Mouse (Mus musculus): ENCODE measurements at regions not wholly inside any gene's neighbourhood (a gene's known extent, or its start where the extent isn't known, plus 50 kb on each side); places are given as distances from the start of the nearest gene placed in this dataset.
A peak's percentile ranks its signal among the peaks of the same experiment; 100 is the strongest.
"Not testable (repeated sequence)": the region's sequence is repeated elsewhere in the genome, so short reads cannot be mapped to it uniquely, and the experiment has no call there.

GRCm38 (mm10) chr13:5920422-5920821, 59.1 kb downstream of the Klf6 start:
- 63% methylated on average over 3 of the region's 3 CpGs for WGBS
- no peak overlapping the region for H3K9ac ChIP-seq (replicated peaks; ENCODE audit: low read depth, low read length)
- ATAC-seq: no peak
- H3K36me3 ChIP-seq (ENCODE audit: control insufficient read depth, insufficient read depth): no peaks in the 10 kb centered on the region
- no peaks in the 10 kb centered on the region for H3K9me3 ChIP-seq (ENCODE audit: control insufficient read depth, low read length)
- no peak overlapping the region for H3K4me2 ChIP-seq (ENCODE audit: low read length)
- H3K27ac ChIP-seq (ENCODE audit: low read length): no peak overlapping the region
- H3K4me3 ChIP-seq (replicated peaks; ENCODE audit: low read length): no peak overlapping the region
- no peaks in the 10 kb centered on the region for H3K27me3 ChIP-seq (replicated peaks; ENCODE audit: control insufficient read depth, insufficient read depth, low read length)
- no peaks in the 10 kb centered on the region for H3K4me1 ChIP-seq (replicated peaks; ENCODE audit: control insufficient read depth, insufficient read depth, low read length)

- 91% methylated on average over 2 of the region's 2 CpGs for whole genome bisulfite sequencing
- ATAC-seq: no peak
Observed at GRCm38 (mm10) chr13:5931433-5931832, 70.2 kb downstream of the Klf6 start.

GRCm38 (mm10) chr13:5937436-5937835, 76.2 kb downstream of the Klf6 start:
- no peak overlapping the region for H3K4me3 ChIP-seq (replicated peaks; ENCODE audit: low read length)
- no peaks in the 10 kb centered on the region for H3K27me3 ChIP-seq (replicated peaks; ENCODE audit: control insufficient read depth, insufficient read depth, low read length)
- H3K9me3 ChIP-seq (ENCODE audit: control insufficient read depth, low read length): no peaks in the 10 kb centered on the region
- no peak overlapping the region for H3K9ac ChIP-seq (replicated peaks; ENCODE audit: low read depth, low read length)
- no peak overlapping the region for H3K4me2 ChIP-seq (ENCODE audit: low read length)
- ATAC-seq: no peak
- 92% methylated on average over 2 of the region's 2 CpGs for WGBS
- no peaks in the 10 kb centered on the region for H3K36me3 ChIP-seq (ENCODE audit: control insufficient read depth, insufficient read depth)
- no peak overlapping the region for H3K27ac ChIP-seq (ENCODE audit: low read length)
- no peaks in the 10 kb centered on the region for H3K4me1 ChIP-seq (replicated peaks; ENCODE audit: control insufficient read depth, insufficient read depth, low read length)

More at GRCm38 (mm10) chr13:5931433-5931832, 70.2 kb downstream of the Klf6 start:
- Histone ChIP-seq H3K9me3 (ENCODE audit: control insufficient read depth, low read length) (no peaks in the 10 kb centered on the region), H3K4me3 (replicated peaks; ENCODE audit: low read length) (no peak overlapping the region), H3K9ac (replicated peaks; ENCODE audit: low read depth, low read length) (no peak overlapping the region), H3K4me2 (ENCODE audit: low read length) (no peak overlapping the region), H3K36me3 (ENCODE audit: control insufficient read depth, insufficient read depth) (no peaks in the 10 kb centered on the region), H3K27ac (ENCODE audit: low read length) (no peak overlapping the region), H3K27me3 (replicated peaks; ENCODE audit: control insufficient read depth, insufficient read depth, low read length) (no peaks in the 10 kb centered on the region), H3K4me1 (replicated peaks; ENCODE audit: control insufficient read depth, insufficient read depth, low read length) (no peaks in the 10 kb centered on the region)

- H3K4me2 ChIP-seq (ENCODE audit: low read length): no peak overlapping the region
Observed at GRCm38 (mm10) chr13:5937970-5938369, 76.7 kb downstream of the Klf6 start.

GRCm38 (mm10) chr13:5939368-5939767, 78.1 kb downstream of the Klf6 start:
- Histone ChIP-seq H3K4me3 (replicated peaks; ENCODE audit: low read length) (no peak overlapping the region), H3K9ac (replicated peaks; ENCODE audit: low read depth, low read length) (no peak overlapping the region), H3K27ac (ENCODE audit: low read length) (no peak overlapping the region), H3K27me3 (replicated peaks; ENCODE audit: control insufficient read depth, insufficient read depth, low read length) (no peaks in the 10 kb centered on the region), H3K36me3 (ENCODE audit: control insufficient read depth, insufficient read depth) (no peaks in the 10 kb centered on the region), H3K9me3 (ENCODE audit: control insufficient read depth, low read length) (no peaks in the 10 kb centered on the region), H3K4me1 (replicated peaks; ENCODE audit: control insufficient read depth, insufficient read depth, low read length) (no peaks in the 10 kb centered on the region), H3K4me2 (ENCODE audit: low read length) (no peak overlapping the region)
- 87% methylated on average over 3 of the region's 3 CpGs for WGBS
- ATAC-seq: no peak

More at GRCm38 (mm10) chr13:5937970-5938369, 76.7 kb downstream of the Klf6 start:
- ATAC-seq: no peak
- no peaks in the 10 kb centered on the region for H3K27me3 ChIP-seq (replicated peaks; ENCODE audit: control insufficient read depth, insufficient read depth, low read length)
- H3K27ac ChIP-seq (ENCODE audit: low read length): no peak overlapping the region
- H3K9ac ChIP-seq (replicated peaks; ENCODE audit: low read depth, low read length): no peak overlapping the region
- WGBS: 92% methylated on average over 4 of the region's 4 CpGs
- no peaks in the 10 kb centered on the region for H3K4me1 ChIP-seq (replicated peaks; ENCODE audit: control insufficient read depth, insufficient read depth, low read length)
- no peaks in the 10 kb centered on the region for H3K36me3 ChIP-seq (ENCODE audit: control insufficient read depth, insufficient read depth)
- no peaks in the 10 kb centered on the region for H3K9me3 ChIP-seq (ENCODE audit: control insufficient read depth, low read length)
- H3K4me3 ChIP-seq (replicated peaks; ENCODE audit: low read length): no peak overlapping the region

GRCm38 (mm10) chr13:5952863-5953262, 91.6 kb downstream of the Klf6 start:
- WGBS: 56% methylated on average over 2 of the region's 2 CpGs

GRCm38 (mm10) chr13:5955121-5955520, 93.8 kb downstream of the Klf6 start:
- H3K4me1 ChIP-seq (replicated peaks; ENCODE audit: control insufficient read depth, insufficient read depth, low read length); H3K9ac ChIP-seq (replicated peaks; ENCODE audit: low read depth, low read length); H3K4me2 ChIP-seq (ENCODE audit: low read length); H3K27ac ChIP-seq (ENCODE audit: low read length); H3K4me3 ChIP-seq (replicated peaks; ENCODE audit: low read length); ATAC-seq; H3K27me3 ChIP-seq (replicated peaks; ENCODE audit: control insufficient read depth, insufficient read depth, low read length); H3K9me3 ChIP-seq (ENCODE audit: control insufficient read depth, low read length); H3K36me3 ChIP-seq (ENCODE audit: control insufficient read depth, insufficient read depth): not testable (repeated sequence)

More at GRCm38 (mm10) chr13:5952863-5953262, 91.6 kb downstream of the Klf6 start:
- no peak overlapping the region for H3K27ac ChIP-seq (ENCODE audit: low read length)
- peak; percentile 45; the same call in 1 of the 2 replicates for ATAC-seq
- H3K9ac ChIP-seq (replicated peaks; ENCODE audit: low read depth, low read length): no peak overlapping the region
- H3K4me2 ChIP-seq (ENCODE audit: low read length): no peak overlapping the region
- no peaks in the 10 kb centered on the region for H3K9me3 ChIP-seq (ENCODE audit: control insufficient read depth, low read length)
- no peaks in the 10 kb centered on the region for H3K36me3 ChIP-seq (ENCODE audit: control insufficient read depth, insufficient read depth)
- H3K4me1 ChIP-seq (replicated peaks; ENCODE audit: control insufficient read depth, insufficient read depth, low read length): no peaks in the 10 kb centered on the region
- no peaks in the 10 kb centered on the region for H3K27me3 ChIP-seq (replicated peaks; ENCODE audit: control insufficient read depth, insufficient read depth, low read length)
- H3K4me3 ChIP-seq (replicated peaks; ENCODE audit: low read length): no peak overlapping the region

- no peak overlapping the region for H3K4me3 ChIP-seq (replicated peaks; ENCODE audit: low read length)
- H3K27me3 ChIP-seq (replicated peaks; ENCODE audit: control insufficient read depth, insufficient read depth, low read length): no peaks in the 10 kb centered on the region
- no peaks in the 10 kb centered on the region for H3K9me3 ChIP-seq (ENCODE audit: control insufficient read depth, low read length)
- no peaks in the 10 kb centered on the region for H3K36me3 ChIP-seq (ENCODE audit: control insufficient read depth, insufficient read depth)
- ATAC-seq: no peak
- WGBS: 46% methylated on average over 1 of the region's 1 CpGs
- H3K27ac ChIP-seq (ENCODE audit: low read length): no peak overlapping the region
- H3K9ac ChIP-seq (replicated peaks; ENCODE audit: low read depth, low read length): no peak overlapping the region
- no peak overlapping the region for H3K4me2 ChIP-seq (ENCODE audit: low read length)
- H3K4me1 ChIP-seq (replicated peaks; ENCODE audit: control insufficient read depth, insufficient read depth, low read length): no peaks in the 10 kb centered on the region
Observed at GRCm38 (mm10) chr13:5956145-5956544, 94.9 kb downstream of the Klf6 start.

- no peaks in the 10 kb centered on the region for H3K27me3 ChIP-seq (replicated peaks; ENCODE audit: control insufficient read depth, insufficient read depth, low read length)
- no peak for ATAC-seq
- 100% methylated on average over 1 of the region's 1 CpGs for WGBS
Observed at GRCm38 (mm10) chr13:5962947-5963346, 101.7 kb downstream of the Klf6 start.

GRCm38 (mm10) chr13:5964626-5965025, 103.3 kb downstream of the Klf6 start:
- no peak overlapping the region for H3K4me2 ChIP-seq (ENCODE audit: low read length)
- H3K9me3 ChIP-seq (ENCODE audit: control insufficient read depth, low read length): no peaks in the 10 kb centered on the region
- H3K4me3 ChIP-seq (replicated peaks; ENCODE audit: low read length): no peak overlapping the region
- no peak overlapping the region for H3K9ac ChIP-seq (replicated peaks; ENCODE audit: low read depth, low read length)
- no peaks in the 10 kb centered on the region for H3K4me1 ChIP-seq (replicated peaks; ENCODE audit: control insufficient read depth, insufficient read depth, low read length)
- WGBS: 80% methylated on average over 1 of the region's 1 CpGs
- no peaks in the 10 kb centered on the region for H3K36me3 ChIP-seq (ENCODE audit: control insufficient read depth, insufficient read depth)
- H3K27ac ChIP-seq (ENCODE audit: low read length): no peak overlapping the region
- no peak for ATAC-seq
- no peaks in the 10 kb centered on the region for H3K27me3 ChIP-seq (replicated peaks; ENCODE audit: control insufficient read depth, insufficient read depth, low read length)

More at GRCm38 (mm10) chr13:5962947-5963346, 101.7 kb downstream of the Klf6 start:
- Histone ChIP-seq H3K4me3 (replicated peaks; ENCODE audit: low read length) (no peak overlapping the region), H3K4me1 (replicated peaks; ENCODE audit: control insufficient read depth, insufficient read depth, low read length) (no peaks in the 10 kb centered on the region), H3K9me3 (ENCODE audit: control insufficient read depth, low read length) (no peaks in the 10 kb centered on the region), H3K9ac (replicated peaks; ENCODE audit: low read depth, low read length) (no peak overlapping the region), H3K36me3 (ENCODE audit: control insufficient read depth, insufficient read depth) (no peaks in the 10 kb centered on the region), H3K27ac (ENCODE audit: low read length) (no peak overlapping the region), H3K4me2 (ENCODE audit: low read length) (no peak overlapping the region)

All from forebrain, embryonic 16.5 days (tissue).